Comparison of ENCODE assay signal across 22 mouse cellular contexts in the genomic region with DNA sequence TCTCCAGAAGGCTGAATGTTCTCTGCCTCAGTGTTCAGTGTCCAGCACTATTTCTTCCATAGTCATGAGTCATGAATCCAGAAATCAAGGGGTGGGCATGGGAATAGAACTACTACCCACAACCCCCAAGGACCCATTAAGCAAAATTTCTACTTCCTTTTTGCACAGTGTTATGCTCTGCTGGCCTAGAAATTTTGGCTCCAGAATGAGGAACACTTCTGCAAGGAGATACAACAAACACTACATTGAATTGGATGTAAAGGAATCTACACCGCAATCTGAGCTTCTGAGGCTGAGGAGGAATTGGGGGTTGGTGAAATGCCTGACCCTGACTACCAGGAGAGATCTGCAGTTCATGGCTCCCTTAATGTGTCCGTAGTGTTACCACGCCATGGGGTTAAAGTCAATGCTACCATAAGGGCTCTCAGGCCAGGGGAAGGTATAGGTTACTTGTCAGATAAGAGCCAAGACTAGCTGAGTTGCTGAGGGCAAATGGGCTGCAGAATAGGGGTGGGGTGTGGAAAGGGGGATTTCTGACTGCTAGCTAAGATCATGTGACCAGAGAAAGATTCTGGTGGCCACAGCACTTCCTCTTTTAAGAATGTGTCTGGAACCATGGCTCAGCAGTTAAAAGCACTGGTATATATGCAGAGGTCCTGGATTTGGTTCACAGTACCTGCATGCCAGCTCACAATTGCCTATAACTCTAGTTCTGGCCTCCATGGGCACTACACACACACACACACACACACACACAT. TPM values are rescaled to one million over a fixed set of nuclear protein-coding genes. Genes with fewer than 3 reads are reported as not detected.
DNase-seq lines count a peak whose midpoint lies in the region; ATAC-seq and TF ChIP-seq lines count a peak whose summit lies in the region.
"Had no signal": no experiment of that assay in that cellular context is flagged by ENCODE, and none has a peak within 500 bp of the region (broad histone marks: within the 10 kb centered on the region; RNA-seq: fewer than 3 reads in every experiment).

No protein-coding gene starts in this region.

- peak; percentile 91 for DNase-seq in heart, adult 11 months
- DNase-seq in heart, postnatal 4 days = no peak
- DNase-seq in spleen, postnatal 36 days (ENCODE audit: low spot score in 2 of 2) = peak; percentile 81 to 82
- DNase-seq in spleen, postnatal 4 days (ENCODE audit: low spot score in 2 of 2) = no peak
- DNase-seq in liver, postnatal 0 days = no peak
- peak; percentile 90 for DNase-seq in splenic B cell, adult 2 months (ENCODE audit: low read depth, low spot score)
- no peak for DNase-seq in forebrain, embryonic 11.5 days (ENCODE audit: low spot score)
- no peak for DNase-seq in c-Kit-positive CD71-positive TER-119-positive erythroid progenitor cells, embryonic 14.5 days (ENCODE audit: low spot score)
- DNase-seq: adrenal gland, postnatal 14 days; cerebellum, postnatal 25 days; gastrocnemius, postnatal 10 days; heart, postnatal 36 days; retina, postnatal 1 day; thymus, postnatal 4 days had no signal

- no peak overlapping the region for H3K4me3 ChIP-seq in liver, postnatal 0 days (ENCODE audit: low read depth, low read length)
- H3K4me3 ChIP-seq in forebrain, embryonic 11.5 days (ENCODE audit: low read depth, low read length) = no peak overlapping the region
- H3K4me3 ChIP-seq: embryonic facial prominence, embryonic 10.5 days; erythroblast, embryonic 14.5 days; kidney, embryonic 15.5 days; left cerebral cortex, adult 2 months; limb, embryonic 12.5 days; neural tube, embryonic 13.5 days had no signal

- TF ChIP-seq CTCF in liver, postnatal 0 days (IDR thresholded peaks at IDR 0.05; ENCODE audit: low read depth) = no peak

- no peak overlapping the region for H3K9ac ChIP-seq in liver, postnatal 0 days (replicated peaks)
- no peak overlapping the region for H3K9ac ChIP-seq in forebrain, embryonic 11.5 days (ENCODE audit: low read length)
- H3K9ac ChIP-seq: kidney, embryonic 15.5 days; limb, embryonic 12.5 days; neural tube, embryonic 13.5 days had no signal

- H3K27me3 ChIP-seq in liver, postnatal 0 days (ENCODE audit: insufficient read depth, low read length) = no peaks in the 10 kb centered on the region
- H3K27me3 ChIP-seq in splenic B cell, adult 2 months (ENCODE audit: control insufficient read depth, insufficient read depth, low read length, poor library complexity, severe bottlenecking) = no peaks in the 10 kb centered on the region
- no peaks in the 10 kb centered on the region for H3K27me3 ChIP-seq in forebrain, embryonic 11.5 days (ENCODE audit: control insufficient read depth, insufficient read depth, low read length)
- H3K27me3 ChIP-seq: kidney, embryonic 15.5 days; limb, embryonic 12.5 days; neural tube, embryonic 13.5 days had no signal

- H3K4me2 ChIP-seq in liver, postnatal 0 days (ENCODE audit: low read depth, low read length) = no peak overlapping the region
- no peak overlapping the region for H3K4me2 ChIP-seq in forebrain, embryonic 11.5 days (ENCODE audit: low read depth, low read length, severe bottlenecking)
- H3K4me2 ChIP-seq: heart, embryonic 11.5 days; kidney, embryonic 15.5 days; limb, embryonic 12.5 days; neural tube, embryonic 13.5 days had no signal

- no peaks in the 10 kb centered on the region for H3K36me3 ChIP-seq in liver, postnatal 0 days (replicated peaks; ENCODE audit: insufficient read depth, low read length)
- no peaks in the 10 kb centered on the region for H3K36me3 ChIP-seq in splenic B cell, adult 2 months (ENCODE audit: control insufficient read depth, insufficient read depth, low read length, poor library complexity, severe bottlenecking)
- no peaks in the 10 kb centered on the region for H3K36me3 ChIP-seq in forebrain, embryonic 11.5 days (ENCODE audit: control insufficient read depth, insufficient read depth, low read length)
- H3K36me3 ChIP-seq: embryonic facial prominence, embryonic 10.5 days; kidney, embryonic 15.5 days had no signal

- no peak for TF ChIP-seq EP300 in liver, postnatal 0 days (IDR thresholded peaks at IDR 0.05; ENCODE audit: low read depth)

- WGBS in liver, postnatal 0 days (ENCODE audit: insufficient replicate concordance) = 59% methylated on average over 3 of the region's 3 CpGs
- 89% methylated on average over 3 of the region's 3 CpGs for WGBS in forebrain, embryonic 11.5 days

- no peaks in the 10 kb centered on the region for H3K9me3 ChIP-seq in liver, postnatal 0 days (ENCODE audit: low read length)
- H3K9me3 ChIP-seq in forebrain, embryonic 11.5 days (ENCODE audit: control insufficient read depth, low read length) = no peaks in the 10 kb centered on the region
- H3K9me3 ChIP-seq: embryonic facial prominence, embryonic 10.5 days; kidney, embryonic 15.5 days; limb, embryonic 12.5 days; neural tube, embryonic 13.5 days had no signal

- peak; percentile 43 for ATAC-seq in liver, postnatal 0 days
- no peak for ATAC-seq in forebrain, embryonic 11.5 days (replicated peaks; ENCODE audit: low FRiP score)
- ATAC-seq: forebrain, embryonic 16.5 days had no signal

- peaks cover 23% of the 10 kb centered on the region for H3K4me1 ChIP-seq in liver, postnatal 0 days (ENCODE audit: insufficient read depth)
- no peaks in the 10 kb centered on the region for H3K4me1 ChIP-seq in forebrain, embryonic 11.5 days (replicated peaks; ENCODE audit: control insufficient read depth, insufficient read depth, low read length)
- H3K4me1 ChIP-seq: limb, embryonic 12.5 days had no signal

- peak overlapping the region; percentile 50 for H3K27ac ChIP-seq in liver, postnatal 0 days (ENCODE audit: low read depth)
- H3K27ac ChIP-seq in forebrain, embryonic 11.5 days (ENCODE audit: low read depth, low read length) = no peak overlapping the region
- H3K27ac ChIP-seq: embryonic facial prominence, embryonic 10.5 days; kidney, embryonic 15.5 days; left cerebral cortex, adult 2 months; limb, embryonic 12.5 days; neural tube, embryonic 13.5 days had no signal

RNA-seq across cellular contexts. Expression of gene Cd81, which starts 14.2 kb away (rescaled TPM):
- total RNA-seq in heart, postnatal 4 days (2021) = 100 to 1,000 TPM; 600 to 620 TPM
- 213 and 231 TPM in 2 replicates for polyA plus RNA-seq in liver, postnatal 0 days (2015; fragmentation: Nextera tagmentation; extraction: Ambion mirVana)
- polyA plus RNA-seq in forebrain, embryonic 11.5 days (2014; fragmentation: Nextera tagmentation; extraction: Ambion mirVana) = 216 and 246 TPM in 2 replicates

RNA-seq across cellular contexts. Expression of gene Tssc4, which starts 30.7 kb away (rescaled TPM):
- 10 to 100 TPM; 32.6 to 33.9 TPM for total RNA-seq in heart, postnatal 4 days (2021)
- polyA plus RNA-seq in liver, postnatal 0 days (2015; fragmentation: Nextera tagmentation; extraction: Ambion mirVana) = 24.1 and 25.2 TPM in 2 replicates
- polyA plus RNA-seq in forebrain, embryonic 11.5 days (2014; fragmentation: Nextera tagmentation; extraction: Ambion mirVana) = 73.3 and 82.6 TPM in 2 replicates

RNA-seq across cellular contexts. Expression of gene Tspan32, which starts 33.5 kb away (rescaled TPM):
- total RNA-seq in heart, postnatal 4 days (2021) = under 1 TPM; 0.45 to 0.64 TPM
- polyA plus RNA-seq in liver, postnatal 0 days (2015; fragmentation: Nextera tagmentation; extraction: Ambion mirVana) = 31.0 and 37.5 TPM in 2 replicates
- polyA plus RNA-seq in forebrain, embryonic 11.5 days (2014; fragmentation: Nextera tagmentation; extraction: Ambion mirVana) = 4.2 and 5.3 TPM in 2 replicates

RNA-seq across cellular contexts. Expression of gene Trpm5, which starts 56.1 kb away (rescaled TPM):
- total RNA-seq in heart, postnatal 4 days (2021) = under 1 TPM; 0.74 to 0.93 TPM
- polyA plus RNA-seq in liver, postnatal 0 days (2015; fragmentation: Nextera tagmentation; extraction: Ambion mirVana) = 0.13 and 0.42 TPM in 2 replicates
- polyA plus RNA-seq in forebrain, embryonic 11.5 days (2014; fragmentation: Nextera tagmentation; extraction: Ambion mirVana) = 0.64 and 0.85 TPM in 2 replicates
- total RNA-seq: heart, postnatal 36 days; left cerebral cortex, adult 2 months had no signal
- polyA plus RNA-seq: erythroblast, embryonic 14.5 days had no signal

Comparison
In these comparisons a context has a peak if more than half of its experiments do, and no peak if none do; other contexts are left out.
1. DNase-seq: peak in heart, adult 11 months (single experiment), spleen, postnatal 36 days (2 of 2) and splenic B cell, adult 2 months (single experiment); none in heart, postnatal 4 days (single experiment), spleen, postnatal 4 days (0 of 2), liver, postnatal 0 days (single experiment), forebrain, embryonic 11.5 days (single experiment) and c-Kit-positive CD71-positive TER-119-positive erythroid progenitor cells, embryonic 14.5 days (single experiment).